Mouse (Mus musculus): ENCODE measurements at regions not wholly inside any gene's neighbourhood (a gene's known extent, or its start where the extent isn't known, plus 50 kb on each side); places are given as distances from the start of the nearest gene placed in this dataset.

- DNase-seq: no peak
Observed at GRCm38 (mm10) chr3:19367761-19368160, 260.7 kb downstream of the 1700064H15Rik start.

Data from kidney, adult 8-10 months (tissue).